Mouse (Mus musculus): Measurements from ENCODE around the gene Ermap. TPM values are rescaled to one million over a fixed set of nuclear protein-coding genes. Genes with fewer than 3 reads are reported as not detected.

Gene Ermap
- polyA plus RNA-seq, 1 experiment from 2014 or later: 1.5 TPM

DNA sequence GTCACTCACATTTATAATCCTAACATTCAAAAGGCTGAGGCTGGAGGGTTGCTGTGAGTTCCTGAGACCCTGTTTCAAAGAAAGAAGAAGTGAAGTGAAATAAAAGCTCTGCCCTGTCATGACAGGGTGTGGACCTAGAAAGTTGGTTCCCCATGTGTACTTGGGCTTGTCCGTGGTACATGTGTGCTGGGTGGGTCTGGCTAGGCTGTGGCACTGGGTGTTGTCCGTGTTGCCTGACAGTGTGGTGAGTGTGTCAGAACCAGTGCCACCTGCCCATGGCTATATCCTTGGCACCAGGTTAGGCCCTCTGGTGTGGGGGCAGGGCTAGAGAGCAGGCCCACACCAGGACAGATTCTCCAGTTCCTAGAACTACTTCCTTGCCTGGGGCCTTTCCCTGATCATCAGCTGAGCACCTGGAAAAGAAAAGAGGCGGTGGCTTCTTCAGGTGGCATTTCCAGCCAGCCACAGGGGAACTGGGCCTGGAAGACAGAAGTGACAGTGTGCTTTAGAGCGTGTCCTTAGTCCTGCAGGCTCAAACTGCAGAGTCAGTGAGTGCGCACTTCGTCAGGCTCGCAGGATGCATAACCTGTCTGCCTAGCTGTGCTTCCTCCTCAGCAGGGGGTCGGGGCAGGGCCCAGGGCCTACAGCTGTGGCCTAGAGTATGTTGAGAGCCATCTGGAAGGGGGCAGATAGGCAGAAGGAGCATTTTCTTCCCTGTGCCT is 58.5 kb downstream of the Ermap start:
- Histone ChIP-seq H3K9ac (no peak overlapping the region), H3K27me3 (no peaks in the 10 kb centered on the region), H3K4me1 (0 out of 2 replicates have a peak, but pooled peaks cover 8% of the 10 kb centered on the region), H3K36me3 (peaks cover 96% of the 10 kb centered on the region), H3K9me3 (no peaks in the 10 kb centered on the region), H3K4me3 (no peak overlapping the region), H3K27ac (no peak overlapping the region), H3K4me2 (replicated peaks) (no peak overlapping the region)
- WGBS: 86% methylated on average over 8 of the region's 8 CpGs
- no peak for ATAC-seq (ENCODE audit: low FRiP score, low read depth)

DNA sequence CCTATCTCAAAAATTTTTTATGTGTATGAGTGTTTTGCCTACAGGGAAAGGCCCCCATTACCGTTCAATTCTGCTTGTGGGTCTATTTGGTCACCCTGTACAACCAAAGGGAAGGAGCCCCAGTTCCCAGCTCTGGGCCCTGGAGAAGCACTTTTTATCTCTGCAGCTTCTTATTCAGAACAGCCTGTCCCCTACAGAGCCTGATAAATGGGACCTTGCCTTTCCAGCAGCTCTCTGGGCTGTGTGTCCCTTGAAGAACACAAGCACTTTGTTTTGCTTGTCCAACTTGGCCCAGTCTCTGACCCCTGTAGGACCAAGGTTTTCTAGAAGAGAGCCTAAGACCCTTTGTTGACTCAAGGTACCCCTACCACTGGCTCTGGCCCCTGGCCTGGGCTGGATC is 60.7 kb downstream of the Ermap start:
- no peak for ATAC-seq (ENCODE audit: low FRiP score, low read depth)
- 97% methylated on average over 1 of the region's 1 CpGs for WGBS
- Histone ChIP-seq H3K9ac (no peak overlapping the region), H3K36me3 (peaks cover 94% of the 10 kb centered on the region), H3K27me3 (no peaks in the 10 kb centered on the region), H3K4me3 (no peak overlapping the region), H3K9me3 (no peaks in the 10 kb centered on the region), H3K4me1 (0 out of 2 replicates have a peak, but pooled peaks cover 9% of the 10 kb centered on the region), H3K4me2 (replicated peaks) (no peak overlapping the region), H3K27ac (no peak overlapping the region)

DNA sequence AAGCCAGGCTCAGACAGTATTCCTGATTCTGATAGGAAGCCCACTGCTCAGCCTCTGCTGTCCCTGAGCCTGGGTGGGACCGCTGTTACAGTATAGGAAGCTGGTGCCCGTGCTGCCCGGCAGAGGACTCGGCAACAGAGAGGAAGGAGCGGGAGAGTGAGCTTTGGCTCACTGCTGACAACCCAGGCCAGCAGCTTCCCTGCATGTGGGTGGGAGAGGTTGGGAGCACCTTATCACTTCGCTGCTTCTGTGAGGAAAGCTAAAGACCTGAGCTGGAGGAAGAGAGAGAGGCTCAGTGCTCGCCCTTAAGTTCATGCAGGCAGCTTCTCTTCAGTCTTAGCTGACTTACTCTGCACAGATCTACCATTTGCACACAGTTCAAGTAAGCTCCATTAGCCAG is 61.3 kb downstream of the Ermap start:
- H3K36me3 ChIP-seq: peaks cover 94% of the 10 kb centered on the region
- no peaks in the 10 kb centered on the region for H3K27me3 ChIP-seq
- no peak overlapping the region for H3K27ac ChIP-seq
- 94% methylated on average over 7 of the region's 7 CpGs for WGBS
- ATAC-seq (ENCODE audit: low FRiP score, low read depth): no peak
- no peaks in the 10 kb centered on the region for H3K9me3 ChIP-seq
- no peak overlapping the region for H3K9ac ChIP-seq
- H3K4me3 ChIP-seq: no peak overlapping the region
- 0 out of 2 replicates have a peak, but pooled peaks cover 9% of the 10 kb centered on the region for H3K4me1 ChIP-seq
- H3K4me2 ChIP-seq (replicated peaks): no peak overlapping the region

DNA sequence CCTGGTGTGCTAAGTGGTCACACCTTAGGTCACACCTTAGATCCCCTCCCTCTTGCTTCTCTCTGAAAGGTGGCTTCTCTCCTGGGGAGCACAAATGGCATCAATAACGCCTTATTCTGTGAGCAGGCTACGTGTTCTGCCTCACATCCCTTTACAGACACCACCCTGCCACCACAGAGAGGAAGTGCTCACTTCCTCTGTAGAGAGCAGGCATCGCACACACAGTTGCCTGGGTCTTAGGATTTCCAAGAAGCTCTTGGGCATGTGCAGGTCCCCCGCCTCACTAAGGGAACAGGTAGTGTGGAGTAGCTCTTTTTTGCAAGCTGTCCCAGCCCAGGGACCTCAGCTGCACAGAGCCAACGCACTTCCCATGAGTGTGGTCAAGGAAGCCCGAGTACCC is 62.6 kb downstream of the Ermap start:
- Histone ChIP-seq H3K27me3 (no peaks in the 10 kb centered on the region), H3K4me3 (no peak overlapping the region), H3K4me1 (0 out of 2 replicates have a peak, but pooled peaks cover 9% of the 10 kb centered on the region), H3K9ac (no peak overlapping the region), H3K36me3 (peaks cover 94% of the 10 kb centered on the region), H3K4me2 (replicated peaks) (no peak overlapping the region), H3K9me3 (no peaks in the 10 kb centered on the region), H3K27ac (no peak overlapping the region)
- no peak for ATAC-seq (ENCODE audit: low FRiP score, low read depth)
- 70% methylated on average over 6 of the region's 6 CpGs for WGBS

DNA sequence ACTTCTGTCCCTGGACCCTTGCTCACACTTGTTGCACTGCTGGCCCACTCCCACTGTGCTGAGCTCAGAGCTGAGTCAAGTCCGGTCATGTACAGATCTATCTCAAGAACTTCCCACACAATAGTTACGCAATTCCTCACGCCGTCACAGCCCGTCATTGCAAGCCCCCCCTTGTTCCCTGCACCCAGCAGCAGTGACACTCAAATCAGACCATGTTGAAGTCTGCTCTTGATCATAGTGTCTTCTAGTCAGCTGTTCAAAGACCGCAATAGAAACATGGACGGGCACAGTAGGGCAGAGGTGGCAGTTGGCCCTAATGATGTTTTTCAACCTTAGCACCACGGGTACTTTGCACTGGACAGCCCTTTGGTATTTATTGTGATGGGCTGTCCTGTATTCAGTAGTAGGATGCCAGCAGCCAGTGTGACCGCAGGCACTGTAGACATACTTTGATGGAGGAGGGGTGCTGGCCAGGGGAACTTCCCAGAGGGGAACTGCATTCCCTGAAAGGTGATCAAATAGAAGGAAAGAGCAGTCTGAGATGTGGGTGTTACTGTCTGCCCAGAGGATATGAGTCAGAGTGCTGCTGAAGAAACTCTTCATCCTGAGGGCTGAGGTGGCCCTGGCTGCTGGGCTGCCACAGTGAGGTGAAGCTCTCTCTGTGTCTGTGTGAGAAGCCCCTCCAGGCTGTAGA is 64.1 kb downstream of the Ermap start:
- Histone ChIP-seq H3K36me3 (peaks cover 95% of the 10 kb centered on the region), H3K9me3 (no peaks in the 10 kb centered on the region), H3K4me3 (no peak overlapping the region), H3K27ac (no peak overlapping the region), H3K27me3 (no peaks in the 10 kb centered on the region), H3K4me2 (replicated peaks) (no peak overlapping the region), H3K4me1 (0 out of 2 replicates have a peak, but pooled peaks cover 16% of the 10 kb centered on the region), H3K9ac (0 out of 2 replicates have a peak overlapping the region, but pooled peaks have one; percentile 31)
- no peak for ATAC-seq (ENCODE audit: low FRiP score, low read depth)
- WGBS: 79% methylated on average over 9 of the region's 9 CpGs

MicroRNAs encoded within 50 kb of the gene (microRNA counts, 519-probe panel; counts per million panel counts)
- microRNA mmu-miR-1957: not detected

Small RNA genes within 50 kb of the gene (microRNA-seq; reads per million reads assigned to microRNA genes)
- not detected for gene Mir1957a

Other genes starting within 250 kb of the Ermap start
- not detected in 2 replicates for gene Lao1, start 228.4 kb downstream of the Ermap start, polyA plus RNA-seq (2015; fragmentation: Nextera tagmentation; extraction: Ambion mirVana)
- gene Slc2a1, start 81.3 kb downstream of the Ermap start, polyA plus RNA-seq (2015; fragmentation: Nextera tagmentation; extraction: Ambion mirVana): 101 and 112 TPM in 2 replicates
- gene Zfp691, start 15.8 kb downstream of the Ermap start, polyA plus RNA-seq (2015; fragmentation: Nextera tagmentation; extraction: Ambion mirVana): 8.6 and 9.5 TPM in 2 replicates
- gene Svbp, start 5.3 kb upstream of the Ermap start, polyA plus RNA-seq (2015; fragmentation: Nextera tagmentation; extraction: Ambion mirVana): 223 and 237 TPM in 2 replicates
- 0.11 TPM in 1 of 2 replicates, not detected in the other for gene Tmem269, start 28.2 kb upstream of the Ermap start, polyA plus RNA-seq (2015; fragmentation: Nextera tagmentation; extraction: Ambion mirVana)
- gene AU022252, start 42.7 kb upstream of the Ermap start, polyA plus RNA-seq (2015; fragmentation: Nextera tagmentation; extraction: Ambion mirVana): 39.9 and 40.7 TPM in 2 replicates
- 61.2 and 63.5 TPM in 2 replicates for gene P3h1, start 42.9 kb upstream of the Ermap start, polyA plus RNA-seq (2015; fragmentation: Nextera tagmentation; extraction: Ambion mirVana)
- 0.09 and 0.15 TPM in 2 replicates for gene Cldn19, start 65.4 kb upstream of the Ermap start, polyA plus RNA-seq (2015; fragmentation: Nextera tagmentation; extraction: Ambion mirVana)
- 637 TPM in 2 replicates for gene Ybx1, start 104.6 kb upstream of the Ermap start, polyA plus RNA-seq (2015; fragmentation: Nextera tagmentation; extraction: Ambion mirVana)
- gene Ppih, start 130.5 kb upstream of the Ermap start, polyA plus RNA-seq (2015; fragmentation: Nextera tagmentation; extraction: Ambion mirVana): 105 and 108 TPM in 2 replicates
- 6.6 and 7.5 TPM in 2 replicates for gene Ccdc30, start 225.5 kb upstream of the Ermap start, polyA plus RNA-seq (2015; fragmentation: Nextera tagmentation; extraction: Ambion mirVana)
- 29.3 and 33.0 TPM in 2 replicates for gene Ppcs, start 232.4 kb upstream of the Ermap start, polyA plus RNA-seq (2015; fragmentation: Nextera tagmentation; extraction: Ambion mirVana)
- 0.19 and 0.34 TPM in 2 replicates for gene Zmynd12, start 232.8 kb upstream of the Ermap start, polyA plus RNA-seq (2015; fragmentation: Nextera tagmentation; extraction: Ambion mirVana)

All from limb, embryonic 13.5 days (tissue).